Mouse (Mus musculus): Measurements from ENCODE around the gene 1700011L22Rik. TPM values are rescaled to one million over a fixed set of nuclear protein-coding genes. Genes with fewer than 3 reads are reported as not detected.

Gene 1700011L22Rik
- not detected for polyA plus RNA-seq (2017; shearing (Covaris generic))

DNA sequence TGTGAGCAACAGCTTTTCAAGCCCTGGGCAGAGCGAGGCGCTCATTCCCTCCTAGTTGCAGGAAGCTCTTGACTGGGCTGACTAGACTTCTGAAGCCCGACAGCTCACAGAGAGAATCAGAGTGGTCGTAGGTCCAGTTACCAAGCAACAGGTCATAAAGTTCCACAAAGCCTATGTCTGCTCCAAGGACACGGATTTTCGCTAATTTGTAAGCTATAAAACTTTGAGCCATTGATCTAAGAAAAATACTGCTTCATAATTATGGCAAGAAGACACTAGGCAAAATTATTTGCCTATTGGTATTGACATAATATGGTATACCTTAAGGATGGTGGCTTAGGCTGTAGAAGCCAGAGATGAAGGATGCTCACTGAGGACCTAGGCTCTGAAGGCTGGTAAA lies at the start of gene 1700011L22Rik:
1700011L22Rik (minus strand) TSS at position 101 of the 400 bp plus-strand sequence.

DNA sequence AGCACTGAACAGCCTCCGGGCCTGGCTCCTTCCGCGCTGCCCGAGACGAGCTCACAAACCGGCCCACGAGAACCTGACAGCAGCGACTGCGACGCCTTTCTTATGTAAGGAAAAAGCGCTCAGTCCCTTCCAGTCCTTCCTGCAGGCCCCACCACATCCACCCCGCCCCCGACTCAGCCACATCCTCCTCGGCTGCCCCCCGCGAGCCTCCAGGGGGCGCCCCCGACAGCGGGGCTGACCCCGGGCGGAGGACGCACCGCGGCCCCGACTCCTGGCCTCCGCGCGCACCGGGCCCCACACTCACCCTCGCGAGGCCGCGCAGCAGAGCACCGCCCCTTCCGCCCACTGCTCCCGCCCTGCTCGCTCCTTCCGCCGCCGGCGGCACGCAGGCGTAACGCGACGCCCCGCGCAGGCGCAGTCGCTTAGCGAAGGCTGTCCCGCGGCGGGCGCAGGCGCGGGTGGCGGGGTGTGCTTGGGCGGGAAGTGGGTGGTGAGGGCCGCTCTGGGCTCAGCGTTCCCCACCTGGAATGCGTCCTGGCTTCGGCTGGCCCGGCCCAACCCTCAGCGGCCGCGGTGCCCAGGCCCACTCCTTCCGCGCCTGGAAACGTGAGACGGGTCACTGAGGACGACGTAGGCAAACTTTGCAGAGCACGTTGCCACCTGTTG lies 46.4 kb upstream of the 1700011L22Rik start, which contains the start of gene Mmaa:
Mmaa (minus strand) TSS at position 328 of the 666 bp plus-strand sequence.

Other genes starting within 250 kb of the 1700011L22Rik start
- 4.9 TPM for gene Zfp827, start 220.1 kb downstream of the 1700011L22Rik start, polyA plus RNA-seq (2017; shearing (Covaris generic))
- 10.1 TPM for gene Mmaa, start 46.4 kb upstream of the 1700011L22Rik start, polyA plus RNA-seq (2017; shearing (Covaris generic))
- gene Smad1, start 150.9 kb upstream of the 1700011L22Rik start, polyA plus RNA-seq (2017; shearing (Covaris generic)), result 28.2 TPM